Mouse (Mus musculus) monocyte, adult 5-6 weeks (primary cell): ENCODE data around the gene Rps11. TPM values are rescaled to one million over a fixed set of nuclear protein-coding genes. Genes with fewer than 3 reads are reported as not detected.
"Not testable (repeated sequence)": the region's sequence is repeated elsewhere in the genome, so short reads cannot be mapped to it uniquely, and the experiment has no call there.

ENCODE experiments used
- ATAC-seq: fragments of 153-309, 156-312 bp; replicated peaks from 2 replicates; pipeline ENCODE4 v1.8.0; 2017; ENCODE audit warnings: mild to moderate bottlenecking; ENCODE audit not compliant: low TSS enrichment, insufficient number of reproducible peaks, severe bottlenecking, poor library complexity, low FRiP score
- total RNA-seq: library from RNA; stranded (forward); fragments of 200-1000, 200-491, 200-594 nt; gene quantifications from 3 replicates; pipeline ENCODE4 v1.2.3, GENCODE M21; 2017

The Rps11 gene
- total RNA-seq: 1,164 to 1,516 TPM (median 1,507 TPM) in 3 replicates

- ATAC-seq: peak; percentile 81
Measured at GRCm38 (mm10) chr7:45124224-45125143, at the start of gene Rps11. TSS of gene Rps11 (minus strand) at chr7:45124439.

GRCm38 (mm10) chr7:45173772-45174171 is 49.5 kb upstream of the Rps11 start:
- not testable (repeated sequence) for ATAC-seq

- no peak for ATAC-seq
Measured at GRCm38 (mm10) chr7:45172974-45173373, 48.7 kb upstream of the Rps11 start.

GRCm38 (mm10) chr7:45169495-45169894 is 45.3 kb upstream of the Rps11 start:
- ATAC-seq: no peak

- no peak for ATAC-seq
Measured at GRCm38 (mm10) chr7:45168656-45169055, 44.4 kb upstream of the Rps11 start.

- ATAC-seq: no peak
Measured at GRCm38 (mm10) chr7:45167761-45168445, 43.7 kb upstream of the Rps11 start.

- no peak for ATAC-seq
Measured at GRCm38 (mm10) chr7:45166950-45167401, 42.7 kb upstream of the Rps11 start.

- no peak for ATAC-seq
Measured at GRCm38 (mm10) chr7:45165701-45166100, 41.5 kb upstream of the Rps11 start.

- ATAC-seq: no peak
Measured at GRCm38 (mm10) chr7:45164833-45165232, 40.6 kb upstream of the Rps11 start.

- no peak for ATAC-seq
Measured at GRCm38 (mm10) chr7:45163735-45164490, 39.7 kb upstream of the Rps11 start, which contains the start of gene Slc17a7. TSS of gene Slc17a7 (plus strand) at chr7:45163949.

- no peak for ATAC-seq
Measured at GRCm38 (mm10) chr7:45162996-45163615, 38.9 kb upstream of the Rps11 start.

- ATAC-seq: no peak; the same call in 1 of the 2 replicates
Measured at GRCm38 (mm10) chr7:45162551-45162950, 38.3 kb upstream of the Rps11 start.

- ATAC-seq: peak; percentile 61
Measured at GRCm38 (mm10) chr7:45161612-45162473, 37.6 kb upstream of the Rps11 start.

GRCm38 (mm10) chr7:45160866-45161265 is 36.6 kb upstream of the Rps11 start:
- no peak for ATAC-seq

GRCm38 (mm10) chr7:45160316-45160800 is 36.1 kb upstream of the Rps11 start:
- no peak for ATAC-seq

- ATAC-seq: no peak
Measured at GRCm38 (mm10) chr7:45158991-45159390, 34.8 kb upstream of the Rps11 start.

- ATAC-seq: no peak
Measured at GRCm38 (mm10) chr7:45157459-45157858, 33.2 kb upstream of the Rps11 start.
